In the genomic region with DNA sequence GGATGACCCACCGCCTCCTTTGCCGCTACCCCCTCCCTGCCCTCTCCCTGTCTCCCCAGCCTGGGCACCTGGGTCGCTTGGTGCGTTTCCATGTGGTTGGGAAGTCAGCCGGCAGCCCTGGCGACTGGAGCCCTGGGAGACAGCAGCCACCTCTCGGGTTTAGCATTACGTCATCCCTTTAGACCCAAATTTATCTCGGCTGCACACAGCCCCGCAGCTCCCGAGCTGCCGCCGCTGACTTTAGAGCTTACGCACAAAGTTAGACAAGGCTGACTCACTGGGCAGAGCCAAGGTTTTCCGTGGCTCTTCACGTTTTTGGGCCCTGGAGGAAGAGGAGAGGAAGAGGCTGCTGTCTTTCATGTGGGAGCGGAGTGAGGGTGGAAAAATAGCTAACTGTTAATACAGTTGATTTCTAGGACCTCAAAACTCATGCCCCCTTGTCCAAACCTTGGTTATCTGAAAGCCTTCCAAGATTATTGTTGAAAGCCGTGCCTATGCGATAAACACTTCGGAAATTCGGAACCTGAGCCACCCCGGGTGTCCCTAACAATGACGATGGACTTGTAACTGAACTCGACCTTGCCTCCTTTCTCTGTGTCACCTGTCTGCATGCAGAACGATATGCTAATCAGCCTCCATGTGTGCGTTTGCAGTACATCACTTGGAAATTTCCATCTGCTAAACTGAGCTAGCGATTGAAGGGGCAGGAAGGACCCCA, we compare ENCODE assay signal across 1 mouse cellular context.
TF ChIP-seq lines count a peak whose summit lies in the region.

No protein-coding gene starts in this region.

TF ChIP-seq in CH12.LX, 34 proteins besides CTCF, POLR2A, EP300 and RAD21 (continued from another document):
- 0 out of 2 replicates have a peak, but pooled peaks have one; percentile 19 for TF ChIP-seq NELFE (IDR thresholded peaks at IDR 0.05; ENCODE audit: low read depth, low read length)
- no peak for TF ChIP-seq CHD1 (IDR thresholded peaks at IDR 0.05; ENCODE audit: low read depth, low read length)
- TF ChIP-seq NRF1 (IDR thresholded peaks at IDR 0.05; ENCODE audit: low read depth, low read length), result no peak
- TF ChIP-seq SIN3A (IDR thresholded peaks at IDR 0.05; ENCODE audit: low read length), result peak; percentile 51; the same call in 1 of the 2 replicates
- peak; percentile 71 for TF ChIP-seq JUN (IDR thresholded peaks at IDR 0.05; ENCODE audit: insufficient read depth, low read depth, low read length)
- TF ChIP-seq KAT2A (IDR thresholded peaks at IDR 0.05; ENCODE audit: insufficient replicate concordance, low read length), result no peak
- TF ChIP-seq BHLHE40 (IDR thresholded peaks at IDR 0.05; ENCODE audit: low read depth, low read length), result peak; percentile 65
- no peak for TF ChIP-seq ELF1 (IDR thresholded peaks at IDR 0.05; ENCODE audit: low read depth, low read length)
- TF ChIP-seq MAX (IDR thresholded peaks at IDR 0.05; ENCODE audit: low read length), result no peak
- TF ChIP-seq E2F4 (IDR thresholded peaks at IDR 0.05; ENCODE audit: insufficient replicate concordance, low read depth, low read length), result no peak
- TF ChIP-seq TCF12 (IDR thresholded peaks at IDR 0.05; ENCODE audit: low read depth, low read length), result 0 out of 2 replicates have a peak, but pooled peaks have one; percentile 23
- TF ChIP-seq SMC3 (IDR thresholded peaks at IDR 0.05; ENCODE audit: low read depth, low read length), result no peak
- no peak for TF ChIP-seq USF2 (conservative IDR thresholded peaks at IDR 0.05; ENCODE audit: low read depth, low read length)
- TF ChIP-seq JUND (conservative IDR thresholded peaks at IDR 0.05; ENCODE audit: low read depth, low read length), result 0 out of 2 replicates have a peak, but pooled peaks have one; percentile 54
- no peak for TF ChIP-seq TBP (conservative IDR thresholded peaks at IDR 0.05; ENCODE audit: low read depth, low read length)
- no peak for TF ChIP-seq UBTF (IDR thresholded peaks at IDR 0.05; ENCODE audit: low read depth, low read length)
- peak; percentile 91 for TF ChIP-seq MEF2A (IDR thresholded peaks at IDR 0.05; ENCODE audit: borderline replicate concordance, low read depth, low read length)
- 0 out of 2 replicates have a peak, but pooled peaks have one; percentile 18 for TF ChIP-seq MAZ (IDR thresholded peaks at IDR 0.05; ENCODE audit: low read depth, low read length)
